Mouse (Mus musculus) left cerebral cortex, adult 18-20 months (tissue): ENCODE measurements at regions not wholly inside any gene's neighbourhood (a gene's known extent, or its start where the extent isn't known, plus 50 kb on each side); places are given as distances from the start of the nearest gene placed in this dataset.
"Not testable (repeated sequence)": the region's sequence is repeated elsewhere in the genome, so short reads cannot be mapped to it uniquely, and the experiment has no call there.

Experiments used
- DNase-seq, 2 experiments: peaks; one replicate each; pipeline ENCODE4 v3.0.0; 2021 to 2022; ENCODE audit warnings: low spot score in 2 of 2, mixed read lengths in 1 of 2

GRCm38 (mm10) chr1:98665584-98665983 is 244.7 kb downstream of the Slco6d1 start:
- DNase-seq = no peak

DNA sequence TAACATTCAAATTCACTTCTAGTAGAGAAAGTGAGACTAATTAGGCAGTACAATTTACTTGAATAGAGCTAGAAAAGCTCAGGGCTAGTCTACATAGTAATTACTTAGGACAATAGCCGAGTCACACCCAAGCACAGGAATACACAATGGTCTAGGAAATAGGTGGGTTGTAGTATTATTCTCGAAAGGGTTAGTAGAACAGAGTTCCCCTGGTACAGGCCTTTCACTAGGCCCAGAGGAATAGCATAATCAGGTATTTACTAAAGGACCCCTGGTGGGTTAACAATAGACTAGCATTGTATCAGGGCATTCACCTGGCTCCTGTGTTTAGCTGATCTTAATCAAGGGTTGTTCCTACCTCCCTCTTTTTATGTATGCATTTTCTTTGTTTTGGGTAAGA is 246.5 kb downstream of the Slco6d1 start:
- DNase-seq = not testable (repeated sequence)

DNA sequence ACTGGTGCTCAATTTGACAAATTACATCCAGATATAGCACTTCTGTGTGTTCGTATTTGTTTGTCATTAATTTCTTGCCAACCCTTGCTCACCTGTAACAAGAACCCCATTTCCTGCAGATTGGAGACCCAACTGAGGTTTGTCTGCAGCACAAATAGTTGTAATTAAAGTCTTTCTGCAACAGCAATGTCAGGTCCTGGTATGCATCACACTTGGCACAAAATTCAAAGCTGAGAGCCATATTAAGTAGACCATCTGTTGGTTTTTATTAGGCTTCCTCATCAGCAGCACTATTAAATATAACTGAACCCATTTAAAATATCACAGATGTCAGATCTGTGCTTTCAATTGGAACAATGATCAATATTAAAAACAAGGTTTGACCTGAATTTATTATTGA is 247.0 kb downstream of the Slco6d1 start:
- DNase-seq = no peak

DNA sequence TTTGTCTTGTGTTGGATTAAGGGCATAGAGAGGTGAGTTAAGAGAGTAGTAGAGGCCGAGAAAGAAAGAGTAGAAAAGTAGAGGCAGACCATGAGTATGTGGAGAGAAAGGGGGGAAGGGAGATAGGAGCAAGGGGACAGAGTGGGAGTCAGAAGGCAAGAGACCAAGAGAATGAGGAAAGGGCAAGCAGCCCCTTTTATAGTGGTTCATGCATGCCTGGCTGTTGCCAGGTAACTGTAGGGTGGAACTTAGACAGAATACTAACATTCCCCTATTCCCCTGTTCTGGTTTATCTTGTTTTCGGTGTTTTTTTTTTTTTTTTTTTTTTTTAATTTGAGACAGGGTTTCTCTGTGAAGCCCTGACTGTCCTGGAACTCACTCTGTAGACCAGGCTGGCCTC is 247.7 kb downstream of the Slco6d1 start:
- DNase-seq = no peak

GRCm38 (mm10) chr1:98678686-98679085 is 257.8 kb downstream of the Slco6d1 start:
- no peak for DNase-seq

- DNase-seq = no peak
Measured at GRCm38 (mm10) chr1:98713809-98714208, 292.9 kb downstream of the Slco6d1 start.

DNA sequence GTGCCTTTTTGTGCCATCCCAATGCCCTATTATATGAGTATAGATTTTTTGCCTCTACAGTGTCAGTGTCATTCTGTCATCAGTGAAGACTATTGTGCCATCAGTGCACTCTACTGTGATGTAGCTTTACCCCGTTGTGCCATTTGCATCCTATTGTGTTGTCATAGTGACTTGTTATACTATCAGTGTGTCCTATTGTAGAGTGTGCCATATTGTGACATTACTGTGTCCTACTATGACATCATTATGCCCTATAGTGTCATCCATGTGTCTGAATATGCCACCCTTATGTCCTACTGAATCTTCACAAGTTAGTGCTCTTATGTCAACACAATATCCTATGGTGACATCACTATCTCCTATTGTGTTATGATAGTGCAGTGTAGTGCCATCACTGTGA is 293.4 kb downstream of the Slco6d1 start:
- DNase-seq = no peak

DNA sequence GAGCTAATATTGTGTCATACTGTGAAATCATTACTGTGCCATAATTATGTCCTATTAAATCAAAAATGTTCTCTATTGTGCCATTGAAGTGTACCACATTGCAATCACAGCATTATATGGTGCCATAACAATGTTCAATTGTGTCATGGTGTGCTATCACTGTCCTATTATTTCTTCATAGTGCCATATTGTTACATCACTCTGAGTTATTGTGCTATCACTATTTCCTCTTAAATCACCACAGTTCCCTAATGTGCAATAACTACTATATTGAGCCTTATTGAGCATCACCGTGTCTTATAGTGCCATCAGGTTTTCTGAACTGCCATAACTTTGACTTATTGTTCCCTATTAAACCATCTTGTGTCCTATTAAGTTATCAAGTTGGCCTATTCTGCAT is 299.7 kb downstream of the Slco6d1 start:
- DNase-seq = no peak

DNA sequence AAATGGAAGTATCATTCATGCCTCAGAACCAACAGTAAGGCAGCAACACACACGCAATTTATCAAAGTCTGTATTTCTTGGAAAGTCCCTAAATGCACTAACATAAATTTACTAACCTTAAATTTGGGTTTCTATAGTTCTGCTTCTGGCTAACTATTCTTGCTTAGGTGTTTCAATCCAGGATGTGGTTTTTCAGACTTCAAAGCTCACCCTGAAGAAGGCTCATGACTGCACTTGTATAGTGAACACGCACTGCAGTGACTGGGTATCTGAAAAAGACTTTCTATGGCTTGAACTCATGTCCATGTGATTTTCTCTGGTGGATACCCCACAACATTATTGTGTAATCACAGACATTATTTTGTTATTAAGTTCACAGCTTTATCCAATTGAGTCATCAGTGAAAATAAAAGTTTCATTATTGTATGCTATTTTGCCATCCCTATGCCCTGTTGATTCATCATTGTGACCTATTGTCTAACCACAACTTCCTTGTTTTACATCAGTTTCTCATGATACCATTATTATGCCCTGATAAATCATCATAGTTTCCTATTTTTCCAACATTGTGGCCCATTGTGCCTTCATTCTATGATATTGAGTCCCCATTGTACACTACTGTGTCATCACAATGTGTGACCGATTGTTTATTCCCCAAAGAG is 306.6 kb downstream of the Slco6d1 start:
- no peak for DNase-seq

GRCm38 (mm10) chr1:98748886-98749285 is 328.0 kb downstream of the Slco6d1 start:
- DNase-seq = peak; percentile 25 to 42

- DNase-seq = no peak
Measured at GRCm38 (mm10) chr1:98788528-98788927, 367.6 kb downstream of the Slco6d1 start.

GRCm38 (mm10) chr1:98793320-98793719 is 372.4 kb downstream of the Slco6d1 start:
- DNase-seq = no peak

- DNase-seq = no peak
Measured at GRCm38 (mm10) chr1:98812543-98812942, 391.6 kb downstream of the Slco6d1 start.

GRCm38 (mm10) chr1:98813990-98814389 is 393.1 kb downstream of the Slco6d1 start:
- DNase-seq = no peak

DNA sequence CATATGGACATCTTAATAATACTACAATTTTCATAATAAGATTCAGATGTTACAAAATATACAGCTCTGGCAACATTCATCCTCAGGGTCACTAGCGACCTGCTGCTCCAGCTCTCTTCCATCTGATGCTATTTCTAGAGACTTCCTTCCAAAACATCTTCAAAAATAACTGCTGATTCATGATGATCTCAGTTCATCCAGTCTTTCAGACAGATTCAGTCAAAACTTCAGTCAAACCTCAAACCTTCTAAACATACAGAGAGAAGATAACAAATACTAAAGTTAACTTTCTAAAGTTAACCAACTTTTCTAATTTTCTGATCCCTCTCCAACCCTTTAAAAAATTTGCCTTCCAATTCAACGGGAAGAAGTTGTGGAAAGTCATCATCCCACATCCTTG is 397.2 kb downstream of the Slco6d1 start:
- DNase-seq = no peak

DNA sequence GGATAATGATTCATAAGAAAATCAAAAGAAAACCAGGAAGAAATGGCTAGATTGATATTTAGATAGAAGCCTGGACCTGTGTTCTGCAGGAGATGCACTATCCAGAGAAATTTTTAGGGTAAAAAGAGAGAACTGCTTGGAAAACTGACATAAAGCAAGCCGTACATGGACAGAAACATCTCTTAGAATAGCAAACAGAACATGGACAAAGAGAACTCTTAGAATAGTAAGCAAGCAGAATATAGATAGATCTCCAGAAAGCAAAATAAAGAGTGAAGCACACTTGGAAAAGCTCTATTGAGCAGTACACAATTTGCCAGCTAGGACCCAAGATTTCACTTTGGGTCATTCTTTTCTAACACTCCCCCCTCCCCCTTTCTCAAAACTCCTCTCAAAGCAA is 439.3 kb downstream of the Slco6d1 start:
- no peak for DNase-seq

- DNase-seq = no peak
Measured at GRCm38 (mm10) chr1:98906260-98906659, 485.3 kb downstream of the Slco6d1 start.

- no peak for DNase-seq
Measured at GRCm38 (mm10) chr1:98923043-98923442, 502.1 kb downstream of the Slco6d1 start.

DNA sequence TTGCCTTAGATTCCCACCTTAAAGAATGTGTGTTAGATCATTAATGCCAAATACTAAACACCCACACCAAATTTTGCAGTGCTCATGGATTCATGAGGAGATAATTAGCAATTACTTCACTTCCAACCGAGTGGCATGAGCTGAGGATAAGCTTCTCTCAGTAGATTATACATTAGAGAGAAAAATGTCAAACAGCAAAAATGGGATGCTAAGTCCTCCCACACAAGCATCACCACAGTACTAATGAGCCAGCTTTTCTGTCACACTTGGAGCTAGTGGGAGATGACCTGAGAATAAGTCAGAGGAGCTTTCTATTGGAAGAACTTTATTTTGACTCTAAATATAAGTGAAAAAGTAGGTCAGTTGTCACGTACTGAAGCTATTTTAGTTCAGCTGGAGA is 504.0 kb downstream of the Slco6d1 start:
- peak; percentile 5 to 20 for DNase-seq

GRCm38 (mm10) chr1:98930926-98931325 is 510.0 kb downstream of the Slco6d1 start:
- DNase-seq = no peak

DNA sequence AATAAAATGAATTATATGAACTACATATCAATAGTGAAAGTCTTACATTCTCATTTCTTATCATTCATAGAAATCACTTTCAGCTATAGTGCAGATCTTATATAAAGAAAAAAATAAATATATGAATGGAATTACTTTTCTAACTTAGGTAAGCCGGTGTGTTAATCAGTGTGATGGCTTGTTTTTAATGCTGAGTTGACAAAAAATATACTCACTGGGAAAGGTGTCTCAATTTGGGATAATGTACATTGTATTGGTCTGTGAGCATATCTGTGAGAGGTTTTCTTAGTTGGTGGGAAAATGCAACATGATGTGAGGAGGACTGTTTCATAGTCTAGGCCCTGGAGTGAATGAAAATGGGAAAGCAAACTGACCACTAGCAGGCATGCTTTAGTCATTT is 511.3 kb downstream of the Slco6d1 start:
- DNase-seq = no peak

- DNase-seq = no peak
Measured at GRCm38 (mm10) chr1:98977686-98978085, 556.8 kb downstream of the Slco6d1 start.
